Mouse (Mus musculus) large intestine, adult 2 months (tissue): Measurements from ENCODE around the gene Cdc20. TPM values are rescaled to one million over a fixed set of nuclear protein-coding genes. Genes with fewer than 3 reads are reported as not detected.

Source experiments
- polyA plus RNA-seq: library from polyadenylated mRNA; depleted of rRNA; stranded (reverse); fragments of >200 nt; gene quantifications from 2 replicates; pipeline ENCODE4 v1.2.3, GENCODE M21; 2012; rRNA removed

The Cdc20 gene
- polyA plus RNA-seq, 1 experiment: 90.0 TPM

Other genes with a start within 250 kb of the Cdc20 start
- gene Ptprf, start 145.9 kb downstream of the Cdc20 start, polyA plus RNA-seq: 86.5 and 143 TPM in 2 replicates
- 22.5 and 28.0 TPM in 2 replicates for gene Szt2, start 28.1 kb downstream of the Cdc20 start, polyA plus RNA-seq
- 44.9 and 48.6 TPM in 2 replicates for gene Med8, start 28.0 kb downstream of the Cdc20 start, polyA plus RNA-seq
- gene Elovl1, start 9.3 kb downstream of the Cdc20 start, polyA plus RNA-seq: 380 and 399 TPM in 2 replicates
- gene Mpl, start 20.2 kb upstream of the Cdc20 start, polyA plus RNA-seq: 0.02 and 0.08 TPM in 2 replicates
- 7.9 and 11.3 TPM in 2 replicates for gene Tie1, start 52.7 kb upstream of the Cdc20 start, polyA plus RNA-seq
- 93.0 and 123 TPM in 2 replicates for gene 2610528J11Rik, start 89.6 kb upstream of the Cdc20 start, polyA plus RNA-seq
- 47.8 and 53.0 TPM in 2 replicates for gene Tmem125, start 106.7 kb upstream of the Cdc20 start, polyA plus RNA-seq
- gene Cfap57, start 183.4 kb upstream of the Cdc20 start, polyA plus RNA-seq: 0.03 and 0.26 TPM in 2 replicates
- 22.8 and 24.3 TPM in 2 replicates for gene Ebna1bp2, start 183.4 kb upstream of the Cdc20 start, polyA plus RNA-seq
- not detected in 2 replicates for gene Olfr62, start 221.6 kb upstream of the Cdc20 start, polyA plus RNA-seq